Mouse (Mus musculus) WW6 (cell line): Measurements from ENCODE around the gene Hipk2.

Experiments used
- DNase-seq: peaks from one replicate; pipeline ENCODE4 v3.0.0-alpha.2; 2013; ENCODE audit warnings: low read depth, low spot score

Gene Hipk2

DNA sequence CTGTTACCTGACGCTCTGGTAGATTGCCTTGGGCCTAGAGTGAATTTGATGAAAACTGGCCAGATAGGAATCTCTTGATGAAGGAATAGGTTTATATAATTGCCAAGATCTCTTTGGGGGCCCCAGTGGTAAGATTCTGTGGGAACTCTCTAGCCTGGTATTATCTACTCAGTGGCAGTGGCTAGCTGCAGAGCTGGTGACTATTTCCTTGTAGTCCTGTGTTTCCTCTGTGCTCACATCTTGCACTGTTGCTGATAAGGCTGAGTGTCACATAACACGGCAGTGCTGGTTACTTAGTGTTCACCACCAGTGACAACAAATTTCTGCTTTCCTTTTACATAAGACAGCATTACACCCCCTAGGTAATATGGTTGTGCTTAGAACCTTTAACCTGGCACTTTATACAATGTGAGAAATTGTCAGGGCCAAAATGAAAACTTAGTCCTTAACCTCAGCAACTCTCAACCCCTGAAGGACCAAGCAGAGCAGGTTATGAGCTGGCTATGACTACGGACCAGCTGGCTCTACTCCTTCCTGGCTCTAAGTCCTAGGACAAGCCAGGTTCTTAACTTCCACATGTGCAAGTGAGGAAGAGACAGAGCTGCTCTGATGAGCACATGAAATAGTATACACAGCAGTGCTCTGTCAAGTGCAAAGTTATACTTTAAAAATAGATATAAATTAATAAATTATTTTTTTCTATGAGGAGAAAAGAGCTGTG is 80.7 kb downstream of the Hipk2 start:
- no peak for DNase-seq

DNA sequence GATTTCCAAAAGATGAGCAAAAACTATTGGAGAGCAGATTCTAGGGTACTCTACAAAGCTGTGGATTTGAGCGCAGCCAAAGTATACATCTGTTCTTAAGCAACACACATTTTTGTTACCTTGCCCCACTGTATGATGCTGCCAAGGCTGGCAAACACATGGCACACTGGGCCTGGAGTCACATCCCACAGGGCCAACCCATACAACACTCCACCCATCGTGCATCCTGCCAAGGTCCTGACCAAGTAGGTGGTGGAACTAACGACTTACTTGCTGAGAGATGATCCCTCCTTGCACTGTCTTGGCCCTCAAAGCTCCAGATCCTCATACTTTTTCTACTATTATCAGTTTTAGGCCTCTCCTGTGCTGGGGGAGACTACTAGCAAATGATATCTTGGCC is 83.0 kb downstream of the Hipk2 start:
- no peak for DNase-seq

DNA sequence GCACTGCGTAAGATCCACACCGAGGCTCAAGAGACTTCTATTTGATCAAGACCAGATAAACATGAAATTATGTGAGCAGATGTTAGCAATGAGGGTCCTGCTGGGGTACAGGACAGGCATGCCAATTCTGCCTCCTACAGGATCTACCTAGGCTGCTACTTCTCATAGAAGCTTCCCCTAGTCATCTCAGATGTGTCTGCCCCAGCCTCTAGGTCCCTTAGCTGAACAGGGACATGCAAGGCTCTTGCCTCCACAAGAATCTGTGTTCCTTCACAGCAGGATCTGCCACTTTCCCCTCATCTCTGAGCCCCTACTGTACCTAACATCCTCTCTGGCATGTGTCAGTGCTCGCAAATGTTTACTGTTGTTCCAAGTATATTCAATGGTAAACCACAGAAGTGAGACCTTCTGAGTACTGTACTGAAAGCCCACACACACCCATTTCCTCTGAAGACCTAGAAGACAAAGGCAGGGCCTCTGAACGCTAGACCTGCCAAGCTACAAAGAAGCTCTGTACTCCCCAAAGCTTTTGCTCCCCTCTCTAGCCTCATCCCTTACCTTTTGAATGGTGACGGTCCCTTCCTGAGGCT is 86.6 kb downstream of the Hipk2 start:
- no peak for DNase-seq

DNA sequence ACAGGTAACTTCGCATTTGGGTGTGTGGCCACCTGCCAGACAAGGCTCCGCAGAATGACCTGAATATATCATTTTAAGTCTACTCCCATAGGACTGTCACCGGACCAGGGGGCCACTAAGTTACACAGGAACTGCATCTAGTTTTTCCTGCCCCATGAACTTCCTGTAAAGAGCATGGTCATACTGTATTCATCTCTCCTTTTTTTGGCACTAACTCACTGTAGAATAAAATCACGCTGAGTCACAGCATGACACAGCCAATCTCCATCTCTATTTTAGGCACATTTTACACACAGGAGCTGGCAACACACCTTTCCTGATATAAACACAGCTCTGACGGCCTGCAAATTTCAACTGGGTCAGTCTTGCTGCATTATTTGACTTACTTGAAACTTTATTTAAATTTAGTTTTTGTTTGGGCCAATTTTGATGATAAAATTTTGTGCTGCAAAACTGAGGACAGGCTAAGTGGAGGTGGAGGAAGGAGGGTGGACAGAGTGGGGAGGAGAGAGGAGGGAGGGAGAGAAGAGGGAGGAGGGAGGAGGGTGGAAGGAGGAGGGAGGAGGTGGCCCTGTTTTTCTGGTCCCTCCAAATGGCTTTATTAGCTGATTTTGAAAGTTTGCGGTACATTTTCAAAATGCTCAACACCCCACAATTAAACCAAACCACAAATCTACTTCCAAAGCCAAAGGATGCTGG is 88.0 kb downstream of the Hipk2 start:
- DNase-seq = no peak

DNA sequence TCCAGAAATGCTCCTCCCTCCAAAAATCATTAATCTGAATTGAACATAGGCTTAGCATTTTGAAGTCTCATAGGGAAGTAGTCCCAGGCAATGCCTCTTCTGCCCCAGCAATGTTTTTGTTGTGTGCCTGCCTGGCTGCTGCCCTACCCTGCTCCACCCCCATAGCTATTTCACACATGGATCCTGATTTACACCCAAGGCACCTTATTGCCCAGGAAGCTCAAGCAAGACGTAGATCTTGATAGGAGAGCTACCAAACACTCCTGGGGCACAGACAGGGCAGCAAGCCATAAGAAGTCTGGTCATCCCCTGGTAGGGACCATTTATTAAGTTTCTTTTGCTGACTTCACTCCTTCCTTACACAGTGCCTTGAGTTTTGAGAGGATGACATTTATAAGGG is 88.8 kb downstream of the Hipk2 start:
- DNase-seq = no peak

DNA sequence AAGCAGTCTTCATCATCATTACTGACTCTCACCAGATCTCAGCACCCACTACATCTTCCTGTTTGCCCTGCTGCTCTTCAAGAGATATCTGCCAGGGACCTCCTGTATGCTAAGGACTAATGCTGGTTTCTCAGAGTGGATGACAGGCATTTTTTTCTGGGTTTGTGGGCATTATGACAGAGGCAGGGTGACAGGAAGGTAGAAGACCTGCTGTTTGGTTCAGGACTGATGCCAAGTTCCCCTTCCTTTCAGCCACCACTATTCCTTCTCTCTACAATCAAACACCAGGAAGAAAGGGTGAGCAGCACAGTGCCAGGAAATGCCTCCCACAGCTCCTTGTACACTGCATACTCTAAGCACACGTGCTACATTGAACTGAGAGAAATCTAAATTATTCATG is 90.2 kb downstream of the Hipk2 start:
- no peak for DNase-seq

DNA sequence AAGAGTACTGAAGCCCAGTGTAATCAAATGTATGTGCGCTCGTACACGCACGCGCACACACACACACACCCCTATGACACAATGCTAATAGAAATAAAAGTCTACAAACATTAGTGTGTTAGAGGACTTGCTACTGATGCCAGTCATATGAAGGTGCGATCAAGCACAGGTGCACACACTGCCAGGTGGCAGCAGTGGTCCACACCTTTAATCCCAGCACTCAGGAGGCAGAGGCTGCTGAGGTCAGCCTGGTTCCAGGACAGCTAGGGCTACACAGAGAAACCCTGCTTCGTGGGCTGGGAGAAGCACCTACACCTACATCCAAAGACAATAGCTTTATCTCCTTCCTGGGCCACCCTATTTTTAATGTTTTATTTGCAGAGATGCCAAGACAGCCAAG is 96.6 kb downstream of the Hipk2 start:
- no peak for DNase-seq

DNA sequence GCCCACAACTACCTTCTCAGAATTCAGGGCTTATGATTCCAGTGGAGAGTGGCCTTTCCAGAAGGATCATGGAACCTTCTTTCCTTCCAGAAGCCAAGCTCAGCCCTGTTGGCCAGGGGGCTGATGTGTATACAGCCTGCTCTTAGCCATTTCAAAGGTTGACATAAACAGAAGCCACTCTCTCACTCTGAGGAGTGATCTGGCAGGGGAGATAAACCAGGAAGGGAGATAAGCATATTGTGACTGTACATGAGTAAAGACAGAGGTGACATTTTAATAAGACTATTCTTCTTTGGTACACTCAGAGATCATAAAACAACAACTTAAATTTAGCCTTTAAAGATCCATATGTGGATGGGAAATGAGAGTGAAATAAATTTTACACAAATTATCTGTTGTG is 97.1 kb downstream of the Hipk2 start:
- DNase-seq = no peak

DNA sequence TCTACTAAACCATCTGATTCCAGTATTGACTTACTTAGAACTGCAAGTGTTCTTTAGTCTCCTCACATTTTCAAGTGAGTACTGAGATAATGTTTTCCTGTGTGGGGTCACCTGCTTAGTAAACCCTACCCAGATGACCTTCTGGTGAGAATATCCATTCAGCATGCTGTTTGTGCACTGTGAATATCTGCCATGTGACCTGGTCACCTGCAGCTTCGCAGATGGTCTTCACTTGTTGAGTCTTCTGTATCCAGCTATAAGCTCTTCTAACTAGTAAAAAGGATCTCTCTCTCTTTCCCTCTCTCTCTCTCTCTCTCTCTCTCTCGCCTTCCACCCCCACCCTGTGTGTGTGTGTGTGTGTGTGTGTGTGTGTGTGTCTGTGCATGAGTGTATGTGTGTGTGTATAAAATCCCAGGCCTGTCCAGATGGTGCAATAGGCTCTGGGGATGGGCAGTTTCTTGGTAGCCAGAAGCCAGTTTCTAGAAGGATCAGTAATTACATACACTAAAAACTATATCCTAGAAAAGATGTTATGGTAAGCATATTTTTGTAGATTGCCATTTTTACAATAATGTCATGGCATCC is 99.9 kb downstream of the Hipk2 start:
- DNase-seq = no peak

DNA sequence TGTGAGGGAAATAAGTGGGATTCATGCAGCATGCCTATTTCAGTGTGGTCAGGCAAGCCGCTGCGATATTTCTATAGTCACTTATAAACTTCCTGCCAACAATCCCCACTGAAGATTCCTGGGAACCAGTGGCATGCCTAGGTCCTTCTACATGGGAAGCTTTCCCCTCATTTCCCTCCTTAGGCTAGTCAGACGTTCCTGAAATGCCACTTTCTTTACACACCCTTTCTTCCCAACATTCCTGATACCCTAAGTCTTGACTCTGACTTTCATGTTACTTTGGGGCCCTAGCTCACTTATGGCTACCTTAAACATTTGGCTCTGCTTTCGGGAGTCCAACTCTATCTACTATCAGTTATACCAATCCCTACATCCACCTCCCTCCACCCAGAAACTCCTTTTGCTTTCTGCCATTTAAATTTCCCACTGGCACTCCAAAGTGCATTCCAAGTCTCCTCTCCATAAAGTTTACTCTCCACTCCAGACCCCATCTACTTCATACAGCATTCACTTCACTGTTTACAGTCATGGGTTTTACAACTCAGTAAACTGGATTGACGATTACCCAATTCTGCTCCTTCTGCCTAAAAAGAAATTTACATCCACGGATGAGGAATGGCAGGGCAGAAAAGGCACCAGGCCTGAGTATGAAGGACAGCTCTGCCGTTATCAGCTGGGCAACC is 103.0 kb downstream of the Hipk2 start:
- no peak for DNase-seq

DNA sequence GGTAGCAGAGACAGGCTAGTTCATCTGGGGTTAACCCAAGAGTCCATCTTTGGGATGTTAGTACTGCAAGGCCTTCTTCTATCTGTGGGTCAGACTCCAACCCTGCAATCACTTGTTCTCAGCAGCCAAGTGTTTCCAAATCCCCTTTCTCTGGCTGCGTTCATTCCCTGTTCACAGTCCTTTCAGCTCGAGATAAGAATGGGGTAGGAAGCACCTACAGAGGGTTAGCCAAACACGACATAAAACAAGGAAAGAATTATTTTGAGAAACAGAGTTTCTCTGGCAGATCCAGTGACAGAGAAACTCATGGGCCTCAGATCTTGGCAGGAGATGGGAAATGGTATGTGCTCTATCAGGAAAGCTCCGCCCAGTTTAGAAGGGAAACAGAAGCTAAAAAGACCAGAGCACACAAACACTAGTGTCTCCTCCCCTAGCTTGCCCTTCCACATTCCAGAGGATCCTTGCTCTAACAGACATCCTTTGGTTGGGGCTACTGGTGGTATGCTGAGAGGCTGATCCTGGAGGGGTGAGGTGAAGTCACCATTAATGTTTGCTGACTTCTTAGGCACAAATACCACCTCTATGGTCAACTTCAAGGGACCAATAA is 104.8 kb downstream of the Hipk2 start:
- no peak for DNase-seq

DNA sequence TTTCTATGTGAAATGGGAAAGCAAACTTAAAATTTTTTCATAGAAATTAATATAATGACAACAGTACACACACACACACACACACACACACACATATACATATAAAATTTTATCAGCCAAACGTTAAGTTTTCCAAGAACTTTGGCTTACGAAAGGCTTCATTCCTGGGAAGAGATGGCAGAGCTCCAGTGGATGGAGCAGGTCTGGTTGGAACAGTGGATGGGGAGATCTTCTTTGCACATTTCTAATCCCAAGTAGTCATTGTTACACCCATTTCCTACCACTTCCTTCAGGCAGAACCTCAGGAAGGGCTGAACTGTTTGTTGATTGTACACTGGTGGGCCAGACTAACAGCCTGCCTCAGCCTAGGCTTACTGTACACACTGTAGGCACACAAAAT is 106.3 kb downstream of the Hipk2 start:
- no peak for DNase-seq

DNA sequence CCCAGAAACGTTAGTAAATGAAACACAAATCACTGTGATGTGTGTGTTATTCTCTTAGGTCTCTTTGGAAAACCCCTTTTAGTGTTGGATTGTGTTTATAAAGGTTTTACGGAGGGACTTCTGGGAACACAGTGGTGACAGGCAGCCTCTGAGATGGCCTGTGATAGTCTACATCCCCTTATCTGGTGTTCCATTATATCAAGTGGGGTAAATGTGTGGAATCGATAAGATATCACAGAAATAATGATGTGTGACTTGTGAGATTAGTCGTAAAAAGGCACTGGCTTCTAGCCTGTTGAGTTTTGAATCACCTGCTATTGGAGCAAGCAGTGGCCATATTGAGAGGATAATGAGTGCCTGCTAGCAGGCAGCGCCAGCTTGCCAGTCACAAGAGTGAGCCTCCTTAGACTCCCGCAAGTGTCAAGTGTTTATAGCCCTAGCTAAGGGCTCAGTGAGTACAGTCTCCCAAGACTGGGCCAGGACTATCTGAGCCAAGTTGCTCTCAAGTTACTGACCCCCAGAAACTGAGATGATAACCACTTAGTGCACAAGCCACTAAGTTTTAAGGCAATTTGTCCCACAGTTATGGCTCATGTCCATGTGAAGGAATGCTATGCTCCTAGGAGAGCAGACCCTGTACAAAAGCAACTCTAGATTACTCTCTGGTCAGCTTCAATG is 113.2 kb downstream of the Hipk2 start:
- DNase-seq = no peak

DNA sequence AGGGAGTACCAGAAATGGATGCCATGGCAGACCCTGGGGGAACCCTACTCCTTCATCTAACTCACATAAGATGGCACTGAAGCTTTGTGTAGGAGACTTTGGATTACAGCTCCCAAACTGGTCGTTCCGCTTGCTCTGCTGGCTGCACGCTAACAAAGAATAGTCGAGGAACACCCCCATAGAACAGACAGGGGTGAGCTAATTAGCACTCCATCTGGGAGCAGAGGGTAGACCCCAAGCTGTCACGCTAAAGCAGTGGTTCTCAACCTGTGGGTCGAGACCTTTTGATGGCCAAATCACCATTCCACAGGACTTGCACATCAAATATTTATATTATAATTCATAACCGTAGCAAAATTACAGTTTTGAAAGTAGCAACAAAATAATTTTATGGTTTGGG is 114.0 kb downstream of the Hipk2 start:
- DNase-seq = no peak

DNA sequence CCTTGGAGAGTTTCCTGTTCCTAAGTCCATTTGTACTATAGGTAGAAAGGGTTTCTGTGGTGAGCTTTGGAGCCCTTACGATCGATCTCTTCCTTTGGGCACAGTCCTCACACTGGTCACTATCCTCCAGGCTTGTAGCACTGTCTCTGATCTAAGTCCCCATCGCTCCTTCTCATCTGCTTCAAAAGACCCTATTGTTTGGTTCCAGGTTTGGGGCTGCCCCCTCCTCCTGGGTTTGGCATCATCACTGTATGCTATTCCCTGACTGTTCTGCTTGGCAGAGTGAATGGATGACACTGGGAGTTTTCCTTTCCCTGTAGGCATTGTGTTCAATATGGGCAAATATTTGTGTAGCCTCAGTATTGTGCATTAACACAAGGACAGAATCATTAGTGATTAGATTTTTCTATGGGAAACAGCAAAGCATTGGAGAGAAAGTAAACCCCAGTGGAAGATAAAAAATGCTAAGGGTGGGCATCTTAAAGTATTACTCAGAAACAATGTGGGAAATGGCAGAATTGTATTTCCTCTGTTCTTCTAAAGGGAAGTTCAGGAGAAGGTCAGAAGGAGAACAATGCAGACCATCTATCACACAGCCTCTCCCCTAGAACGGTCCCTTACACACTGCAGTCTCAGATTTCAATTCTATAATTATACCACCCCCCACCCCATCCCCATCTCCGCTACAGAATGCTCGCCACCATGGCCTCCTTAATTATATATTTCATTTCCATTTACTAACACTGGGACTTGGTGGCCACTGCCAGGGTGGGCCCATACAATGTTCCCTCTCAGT is 114.9 kb downstream of the Hipk2 start:
- DNase-seq = no peak

DNA sequence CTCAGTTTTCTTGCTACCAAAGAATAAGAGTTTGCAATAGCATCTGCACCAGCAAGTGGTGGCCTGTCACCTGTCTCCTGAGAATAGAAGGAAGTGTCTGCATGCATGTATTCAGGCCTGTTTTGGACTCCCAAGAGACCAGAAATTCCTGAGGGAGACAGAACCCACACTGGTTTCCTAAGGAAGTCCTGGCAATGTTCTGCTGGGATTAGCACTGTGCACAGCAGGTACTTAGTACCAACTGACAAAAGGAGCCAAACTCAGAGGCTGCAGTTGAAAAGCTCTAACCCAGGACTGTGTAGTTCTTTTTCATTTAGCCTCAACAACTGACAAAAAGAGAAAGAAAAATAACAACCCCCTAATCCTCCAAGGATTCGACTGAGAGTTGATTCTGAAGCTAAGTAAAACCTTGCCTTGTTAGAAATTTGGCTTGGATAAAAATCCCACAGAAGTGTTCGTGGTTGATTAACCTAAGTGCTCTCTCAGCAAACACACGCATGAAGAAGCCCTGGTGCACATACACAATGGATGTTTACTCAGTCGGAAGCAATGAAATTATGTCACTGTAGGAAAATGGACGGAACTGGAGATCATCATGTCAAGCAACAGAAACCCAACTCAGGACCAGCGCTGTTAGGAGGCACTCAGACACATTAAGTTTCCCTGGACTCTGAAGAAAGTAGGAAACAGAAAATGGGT is 115.9 kb downstream of the Hipk2 start:
- no peak for DNase-seq

DNA sequence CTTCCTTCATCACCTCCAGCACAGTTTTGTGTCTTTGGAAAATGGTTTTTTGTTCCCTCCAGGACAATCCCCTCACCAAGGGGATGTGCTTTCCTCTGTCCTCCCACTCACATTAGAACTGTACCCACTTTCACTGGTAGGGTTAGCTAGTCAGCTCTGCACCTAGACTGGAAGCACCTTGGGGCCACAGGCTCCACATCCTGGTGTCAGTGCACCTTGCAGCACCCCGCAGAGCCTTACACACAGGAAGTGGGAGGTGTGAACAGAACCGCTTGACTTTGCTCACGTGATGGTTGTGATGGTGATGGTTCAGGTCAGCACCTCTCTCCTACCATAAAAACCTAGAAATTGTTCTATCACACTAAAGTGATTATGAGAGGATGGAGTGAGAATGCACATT is 116.8 kb downstream of the Hipk2 start:
- no peak for DNase-seq

DNA sequence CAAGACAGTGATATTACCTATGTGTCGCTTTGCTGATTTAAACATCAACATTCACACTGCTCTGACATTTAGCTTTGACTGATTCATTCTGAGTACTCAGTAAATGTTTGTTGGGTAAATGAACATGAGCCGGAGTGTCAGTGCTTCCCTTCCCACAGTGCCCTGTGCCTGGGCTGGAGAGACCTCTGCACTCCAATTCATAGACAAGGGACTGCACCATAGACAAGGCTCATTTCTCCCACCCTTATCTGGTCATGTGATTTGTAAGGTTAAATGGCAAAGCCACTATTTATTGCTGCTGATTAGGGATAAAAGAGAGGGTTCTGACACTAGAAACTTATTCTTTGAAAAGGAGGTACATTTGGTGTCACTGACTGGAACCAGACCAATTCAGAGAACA is 118.4 kb downstream of the Hipk2 start:
- no peak for DNase-seq

DNA sequence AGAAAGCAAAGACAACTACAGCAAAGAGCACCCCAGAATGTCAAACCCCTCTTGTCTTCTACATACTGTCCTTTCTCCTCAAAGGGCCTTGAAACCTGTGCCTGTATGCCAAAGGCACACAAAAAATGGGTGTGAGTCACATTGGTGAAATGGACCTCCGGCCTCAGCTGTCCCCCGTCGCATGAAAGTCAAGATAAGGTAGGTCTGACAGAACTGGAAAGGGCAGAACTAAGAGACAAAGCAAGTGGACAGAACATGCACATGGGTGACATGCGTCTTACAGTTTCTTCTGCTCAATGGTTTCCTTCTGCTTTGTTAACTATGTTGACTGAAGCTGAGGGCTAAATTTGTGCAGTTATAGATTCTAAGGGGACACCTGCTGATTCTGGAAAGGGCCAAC is 119.0 kb downstream of the Hipk2 start:
- no peak for DNase-seq

DNA sequence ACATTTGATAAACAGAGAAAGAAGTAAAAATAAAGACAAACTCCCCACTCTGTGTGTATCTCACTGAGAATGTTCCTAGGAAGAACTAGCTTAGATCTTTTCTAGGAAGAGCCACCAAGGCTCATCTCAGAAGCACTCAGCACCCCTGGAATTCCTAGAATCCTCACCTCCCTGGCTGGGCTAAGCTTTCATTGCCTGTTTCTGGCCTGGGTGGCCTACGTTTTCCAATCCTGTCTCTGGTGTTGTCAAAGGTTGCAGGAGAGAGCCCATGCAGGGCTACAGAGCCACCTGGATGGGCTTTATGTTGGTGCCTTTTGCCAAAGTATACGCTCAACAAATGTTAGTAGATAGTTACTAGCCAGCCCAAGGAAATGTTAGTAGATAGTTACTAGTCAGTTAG is 120.0 kb downstream of the Hipk2 start:
- no peak for DNase-seq
